Mouse (Mus musculus) liver, embryonic 14.5 days (tissue): ENCODE data around the gene C530008M17Rik. TPM values are rescaled to one million over a fixed set of nuclear protein-coding genes. Genes with fewer than 3 reads are reported as not detected.

Experiments
- ATAC-seq: fragments of 200-750 bp; cut with Nextera tagmentation; 2 replicates; pipeline ENCODE4 v1.8.0; 2017; ENCODE audit warnings: moderate number of reproducible peaks, mild to moderate bottlenecking, moderate library complexity; ENCODE audit not compliant: insufficient read depth
- DNase-seq, 3 experiments: peaks; one replicate each; pipeline ENCODE4 v3.0.0-alpha.2; 2012 to 2013; ENCODE audit warnings: low read depth in 3 of 3, low spot score in 3 of 3
- H3K27ac ChIP-seq: fragments of 300-500 bp; sonication (generic); 2 replicates; pipeline ENCODE4 v1.5.1; 2014; ENCODE audit warnings: moderate library complexity, mild to moderate bottlenecking, control low read depth, inconsistent platforms
- H3K27me3 ChIP-seq: fragments of 300-500 bp; sonication (generic); 2 replicates; pipeline ENCODE4 v1.6.1; 2014; ENCODE audit warnings: mild to moderate bottlenecking, low read length, moderate library complexity; ENCODE audit not compliant: control insufficient read depth, insufficient read depth
- H3K36me3 ChIP-seq: fragments of 300-500 bp; sonication (generic); replicated peaks from 2 replicates; pipeline ENCODE4 v1.6.1; 2014; ENCODE audit warnings: low read depth; ENCODE audit not compliant: control insufficient read depth, insufficient read depth
- H3K4me1 ChIP-seq, 2 experiments: fragments of 200-500 bp in 1 of 2; fragments of 300-500 bp in 1 of 2; sonication (generic) in 1 of 2; replicated peaks; 2 replicates each; pipeline ENCODE4 v1.6.1; 2012 to 2014; ENCODE audit warnings: antibody characterized with exemption in 1 of 2, inconsistent platforms in 1 of 2, low read length in 1 of 2; ENCODE audit not compliant: control insufficient read depth in 2 of 2, insufficient read depth in 2 of 2
- H3K4me2 ChIP-seq: fragments of 300-500 bp; sonication (generic); 2 replicates; pipeline ENCODE4 v1.6.1; 2014; ENCODE audit warnings: low read depth, mild to moderate bottlenecking, control low read depth, moderate library complexity
- H3K4me3 ChIP-seq, 2 experiments: fragments of 200-500 bp in 1 of 2; fragments of 300-500 bp in 1 of 2; sonication (generic) in 1 of 2; 2 replicates each; pipeline ENCODE4 v1.5.1; 2012 to 2014; ENCODE audit warnings: low read depth in 2 of 2, low read length in 2 of 2, mild to moderate bottlenecking in 2 of 2, control low read depth in 1 of 2, inconsistent platforms in 1 of 2, moderate library complexity in 1 of 2; ENCODE audit not compliant: insufficient read depth in 1 of 2
- H3K9ac ChIP-seq: fragments of 300-500 bp; sonication (generic); replicated peaks from 2 replicates; pipeline ENCODE4 v1.6.1; 2014; ENCODE audit warnings: mild to moderate bottlenecking, control low read depth, moderate library complexity
- H3K9me3 ChIP-seq: fragments of 300-500 bp; sonication (generic); 2 replicates; pipeline ENCODE4 v1.6.1; 2016; ENCODE audit warnings: low read length, mixed read lengths; ENCODE audit not compliant: control insufficient read depth
- CTCF ChIP-seq: IDR thresholded peaks from 2 replicates; pipeline ENCODE4 v1.5.1; 2016; ENCODE audit warnings: antibody characterized with exemption, low read depth, control low read depth
- EP300 ChIP-seq: IDR thresholded peaks from 2 replicates; pipeline ENCODE4 v1.6.1; 2016; ENCODE audit warnings: antibody characterized with exemption, low read depth
- WGBS: fragments of 180-500 bp; shearing (Covaris S2); extraction: QIAGEN DNeasy Blood & Tissue Kit; methylation state at CpG from one replicate; pipeline ENCODE4 v1.1.7; 2014; ENCODE audit not compliant: insufficient replicate concordance; 5-methylcytosine and 5-hydroxymethylcytosine counted together
- polyA plus RNA-seq, 2 experiments: library from polyadenylated mRNA; depleted of rRNA in 1 of 2; stranded (reverse) in 1 of 2; unstranded in 1 of 2; fragments of >200 nt; fragmentation: Nextera tagmentation in 1 of 2; extraction: Ambion mirVana in 1 of 2; gene quantifications; 2 replicates each; pipeline versions ENCODE4 v1.2.1 to v1.2.3; 2012 to 2014

Gene C530008M17Rik
- polyA plus RNA-seq, 2 experiments, result 4.3 to 7.7 TPM

DNA sequence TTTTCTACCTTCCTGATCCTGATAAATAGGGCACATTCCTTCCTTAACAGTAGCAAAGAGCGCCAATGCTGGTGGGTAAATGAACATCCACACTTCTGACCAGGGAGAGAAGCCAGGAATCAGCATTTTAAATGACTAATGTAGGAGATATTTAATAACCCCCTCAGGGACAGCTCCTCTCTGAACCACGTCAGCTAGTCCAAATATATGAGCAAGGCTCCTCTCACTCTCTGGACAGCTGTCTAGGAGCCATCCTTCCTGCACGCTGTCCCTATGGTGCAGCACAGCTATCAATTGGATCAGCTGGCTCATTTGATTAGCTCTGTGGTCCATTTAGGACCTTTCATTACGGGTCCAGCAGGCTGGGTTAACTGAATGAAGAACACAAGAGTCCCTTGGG is 266.5 kb downstream of the C530008M17Rik start:
- TF ChIP-seq CTCF, result no peak
- TF ChIP-seq EP300, result no peak
- Histone ChIP-seq H3K9ac (no peak overlapping the region), H3K4me3 (no peak overlapping the region), H3K27me3 (no peaks in the 10 kb centered on the region), H3K36me3 (peaks cover 48% of the 10 kb centered on the region), H3K4me1 (no peaks in the 10 kb centered on the region), H3K27ac (no peak overlapping the region), H3K4me2 (no peak overlapping the region), H3K9me3 (no peaks in the 10 kb centered on the region)
- ATAC-seq, result no peak
- no peak for DNase-seq
- WGBS, result 83% methylated on average over 4 of the region's 4 CpGs

Other genes starting within 250 kb of the C530008M17Rik start
- gene Gm7271, start 172.5 kb upstream of the C530008M17Rik start, polyA plus RNA-seq (2012; rRNA removed), result not detected in 2 replicates
- not detected in 2 replicates for gene Gm7271, start 172.5 kb upstream of the C530008M17Rik start, polyA plus RNA-seq (2014; fragmentation: Nextera tagmentation; extraction: Ambion mirVana)
- 8.7 and 15.7 TPM in 2 replicates for gene Exoc1, start 127.2 kb upstream of the C530008M17Rik start, polyA plus RNA-seq (2012; rRNA removed)
- gene Exoc1, start 127.2 kb upstream of the C530008M17Rik start, polyA plus RNA-seq (2014; fragmentation: Nextera tagmentation; extraction: Ambion mirVana), result 8.1 and 10.0 TPM in 2 replicates
- gene Cep135, start 67.8 kb upstream of the C530008M17Rik start, polyA plus RNA-seq (2012; rRNA removed), result 1.9 and 4.3 TPM in 2 replicates
- 4.9 TPM in 2 replicates for gene Cep135, start 67.8 kb upstream of the C530008M17Rik start, polyA plus RNA-seq (2014; fragmentation: Nextera tagmentation; extraction: Ambion mirVana)
- 4.4 and 6.7 TPM in 2 replicates for gene Aasdh, start 249.0 kb downstream of the C530008M17Rik start, polyA plus RNA-seq (2012; rRNA removed)
- gene Aasdh, start 249.0 kb downstream of the C530008M17Rik start, polyA plus RNA-seq (2014; fragmentation: Nextera tagmentation; extraction: Ambion mirVana), result 5.2 and 5.3 TPM in 2 replicates